Mouse (Mus musculus): ENCODE results near the gene Rnf113a1. TPM values are rescaled to one million over a fixed set of nuclear protein-coding genes. Genes with fewer than 3 reads are reported as not detected.
"Not testable (repeated sequence)": the region's sequence is repeated elsewhere in the genome, so short reads cannot be mapped to it uniquely, and the experiment has no call there.

The Rnf113a1 gene
- polyA plus RNA-seq (2011; ENCODE audit: insufficient read depth, insufficient read length, low read depth, missing spikeins): 5.3 and 9.1 TPM in 2 replicates

GRCm38 (mm10) chrX:37191105-37191743 is at the start of gene Rnf113a1, which contains the start of gene Ndufa1:
Rnf113a1 (plus strand) TSS chrX:37191245.
Ndufa1 (minus strand) TSS chrX:37191163.
- Histone ChIP-seq H3K4me3 (ENCODE audit: low read depth, low read length) (peak within 1 kb of the TSS; percentile 85), H3K36me3 (ENCODE audit: control insufficient read depth, insufficient read depth, low read length, poor library complexity, severe bottlenecking) (no peaks in the 10 kb centered on the region), H3K9me3 (replicated peaks; ENCODE audit: control insufficient read depth, insufficient read depth, low read length, poor library complexity, severe bottlenecking) (no peaks in the 10 kb centered on the region), H3K27me3 (ENCODE audit: control insufficient read depth, insufficient read depth, low read length, poor library complexity, severe bottlenecking) (no peaks in the 10 kb centered on the region), H3K9ac (ENCODE audit: low read depth, poor library complexity, severe bottlenecking) (peak within 1 kb of the TSS; percentile 70), H3K4me1 (ENCODE audit: control insufficient read depth, insufficient read depth, low read length) (no peaks in the 10 kb centered on the region), H3K27ac (ENCODE audit: insufficient read depth, low read length) (no peak within 1 kb of the TSS)
- no peak for TF ChIP-seq POLR2A (IDR thresholded peaks at IDR 0.05; ENCODE audit: insufficient read depth, low read length)

- Histone ChIP-seq H3K4me1 (ENCODE audit: control insufficient read depth, insufficient read depth, low read length) (no peaks in the 10 kb centered on the region), H3K27ac (ENCODE audit: insufficient read depth, low read length) (no peak overlapping the region), H3K4me3 (ENCODE audit: low read depth, low read length) (no peak overlapping the region), H3K9me3 (replicated peaks; ENCODE audit: control insufficient read depth, insufficient read depth, low read length, poor library complexity, severe bottlenecking) (no peaks in the 10 kb centered on the region), H3K36me3 (ENCODE audit: control insufficient read depth, insufficient read depth, low read length, poor library complexity, severe bottlenecking) (peaks cover 2% of the 10 kb centered on the region; the same call in 1 of the 2 replicates), H3K9ac (ENCODE audit: low read depth, poor library complexity, severe bottlenecking) (no peak overlapping the region), H3K27me3 (ENCODE audit: control insufficient read depth, insufficient read depth, low read length, poor library complexity, severe bottlenecking) (no peaks in the 10 kb centered on the region)
- no peak for TF ChIP-seq CTCF (IDR thresholded peaks at IDR 0.05; ENCODE audit: low read depth, low read length)
- no peak for TF ChIP-seq POLR2A (IDR thresholded peaks at IDR 0.05; ENCODE audit: insufficient read depth, low read length)
- TF ChIP-seq EP300 (IDR thresholded peaks at IDR 0.05; ENCODE audit: insufficient read depth, low read depth, low read length): no peak
Measured at GRCm38 (mm10) chrX:37141732-37142131, 49.3 kb upstream of the Rnf113a1 start.

- H3K4me1 ChIP-seq (ENCODE audit: control insufficient read depth, insufficient read depth, low read length); H3K4me3 ChIP-seq (ENCODE audit: low read depth, low read length); H3K27me3 ChIP-seq (ENCODE audit: control insufficient read depth, insufficient read depth, low read length, poor library complexity, severe bottlenecking); H3K27ac ChIP-seq (ENCODE audit: insufficient read depth, low read length); H3K9ac ChIP-seq (ENCODE audit: low read depth, poor library complexity, severe bottlenecking); H3K9me3 ChIP-seq (replicated peaks; ENCODE audit: control insufficient read depth, insufficient read depth, low read length, poor library complexity, severe bottlenecking); H3K36me3 ChIP-seq (ENCODE audit: control insufficient read depth, insufficient read depth, low read length, poor library complexity, severe bottlenecking): not testable (repeated sequence)
Measured at GRCm38 (mm10) chrX:37144498-37144897, 46.5 kb upstream of the Rnf113a1 start.

DNA sequence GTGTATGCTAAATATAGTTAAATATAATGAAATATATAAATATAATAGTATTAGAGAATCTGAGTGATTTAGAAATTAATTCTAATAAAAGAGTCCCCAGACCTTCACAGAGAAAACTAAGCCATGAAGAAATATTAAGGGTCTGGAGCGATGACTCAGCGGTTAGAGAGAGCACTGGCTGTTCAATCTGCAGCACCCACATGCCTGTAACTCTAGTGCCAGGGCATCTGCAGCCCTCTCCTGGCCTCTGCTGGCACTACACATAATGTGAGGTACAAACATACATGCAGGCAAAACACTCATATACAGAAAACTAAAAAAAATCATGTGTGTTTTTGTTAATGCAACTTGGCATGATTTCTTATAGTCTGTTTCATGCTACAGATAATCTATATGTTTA is 46.1 kb upstream of the Rnf113a1 start:
- Histone ChIP-seq H3K4me1 (ENCODE audit: control insufficient read depth, insufficient read depth, low read length) (no peaks in the 10 kb centered on the region), H3K4me3 (ENCODE audit: low read depth, low read length) (no peak overlapping the region), H3K27ac (ENCODE audit: insufficient read depth, low read length) (no peak overlapping the region), H3K9me3 (replicated peaks; ENCODE audit: control insufficient read depth, insufficient read depth, low read length, poor library complexity, severe bottlenecking) (no peaks in the 10 kb centered on the region), H3K27me3 (ENCODE audit: control insufficient read depth, insufficient read depth, low read length, poor library complexity, severe bottlenecking) (no peaks in the 10 kb centered on the region), H3K36me3 (ENCODE audit: control insufficient read depth, insufficient read depth, low read length, poor library complexity, severe bottlenecking) (no peaks in the 10 kb centered on the region; the same call in 1 of the 2 replicates), H3K9ac (ENCODE audit: low read depth, poor library complexity, severe bottlenecking) (no peak overlapping the region)
- TF ChIP-seq POLR2A (IDR thresholded peaks at IDR 0.05; ENCODE audit: insufficient read depth, low read length) (no peak), EP300 (IDR thresholded peaks at IDR 0.05; ENCODE audit: insufficient read depth, low read depth, low read length) (no peak), CTCF (IDR thresholded peaks at IDR 0.05; ENCODE audit: low read depth, low read length) (peak; percentile 3)

DNA sequence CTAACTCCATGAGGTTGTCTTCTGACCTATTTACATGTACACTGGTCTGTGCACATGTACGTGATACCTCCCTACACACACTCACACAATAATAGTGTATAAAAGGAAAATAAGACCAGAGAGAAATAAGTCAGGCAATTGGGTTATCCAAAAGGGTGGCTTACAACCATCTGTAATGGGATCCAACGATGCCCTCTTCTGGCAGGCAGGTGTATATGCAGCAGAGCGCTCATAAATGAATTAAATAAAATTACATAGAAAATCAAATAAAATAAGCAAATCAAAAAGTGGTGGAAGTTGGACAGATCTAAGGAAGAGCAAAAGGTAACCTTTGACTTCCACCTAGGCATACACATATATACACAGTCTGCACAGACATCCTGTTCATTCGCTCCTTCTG is 33.2 kb upstream of the Rnf113a1 start:
- no peak overlapping the region for H3K27ac ChIP-seq (ENCODE audit: insufficient read depth, low read length)
- no peak for TF ChIP-seq POLR2A (IDR thresholded peaks at IDR 0.05; ENCODE audit: insufficient read depth, low read length)
- no peak for TF ChIP-seq CTCF (IDR thresholded peaks at IDR 0.05; ENCODE audit: low read depth, low read length)
- TF ChIP-seq EP300 (IDR thresholded peaks at IDR 0.05; ENCODE audit: insufficient read depth, low read depth, low read length): no peak
- H3K4me1 ChIP-seq (ENCODE audit: control insufficient read depth, insufficient read depth, low read length): no peaks in the 10 kb centered on the region
- H3K9me3 ChIP-seq (replicated peaks; ENCODE audit: control insufficient read depth, insufficient read depth, low read length, poor library complexity, severe bottlenecking): no peaks in the 10 kb centered on the region
- no peak overlapping the region for H3K9ac ChIP-seq (ENCODE audit: low read depth, poor library complexity, severe bottlenecking)
- no peaks in the 10 kb centered on the region for H3K27me3 ChIP-seq (ENCODE audit: control insufficient read depth, insufficient read depth, low read length, poor library complexity, severe bottlenecking)
- no peaks in the 10 kb centered on the region for H3K36me3 ChIP-seq (ENCODE audit: control insufficient read depth, insufficient read depth, low read length, poor library complexity, severe bottlenecking)
- no peak overlapping the region for H3K4me3 ChIP-seq (ENCODE audit: low read depth, low read length)

DNA sequence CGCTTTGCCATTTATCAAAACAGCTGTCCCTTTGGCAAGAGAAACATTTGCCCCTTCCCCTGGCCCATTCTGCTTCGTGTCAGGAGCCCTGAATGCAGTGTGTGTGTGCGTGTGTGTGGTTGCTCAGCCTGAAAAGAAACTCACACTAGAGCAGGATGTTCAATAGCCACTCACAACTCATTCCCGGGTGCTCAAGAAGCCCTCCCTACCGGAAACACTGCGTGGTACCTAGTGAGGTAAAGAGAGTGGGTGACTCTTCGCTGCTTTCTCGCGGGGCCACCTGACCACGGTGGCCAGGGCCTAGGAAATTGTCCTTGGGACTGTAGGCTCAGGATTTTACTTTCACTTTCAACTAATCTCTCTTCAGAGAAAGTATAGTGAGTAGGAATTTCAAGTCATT is 29.9 kb upstream of the Rnf113a1 start:
- H3K9ac ChIP-seq (ENCODE audit: low read depth, poor library complexity, severe bottlenecking): no peak overlapping the region
- no peaks in the 10 kb centered on the region for H3K4me1 ChIP-seq (ENCODE audit: control insufficient read depth, insufficient read depth, low read length)
- H3K27me3 ChIP-seq (ENCODE audit: control insufficient read depth, insufficient read depth, low read length, poor library complexity, severe bottlenecking): no peaks in the 10 kb centered on the region
- H3K4me3 ChIP-seq (ENCODE audit: low read depth, low read length): no peak overlapping the region
- no peak for TF ChIP-seq POLR2A (IDR thresholded peaks at IDR 0.05; ENCODE audit: insufficient read depth, low read length)
- TF ChIP-seq CTCF (IDR thresholded peaks at IDR 0.05; ENCODE audit: low read depth, low read length): no peak
- no peak for TF ChIP-seq EP300 (IDR thresholded peaks at IDR 0.05; ENCODE audit: insufficient read depth, low read depth, low read length)
- H3K27ac ChIP-seq (ENCODE audit: insufficient read depth, low read length): no peak overlapping the region
- no peaks in the 10 kb centered on the region for H3K9me3 ChIP-seq (replicated peaks; ENCODE audit: control insufficient read depth, insufficient read depth, low read length, poor library complexity, severe bottlenecking)
- no peaks in the 10 kb centered on the region for H3K36me3 ChIP-seq (ENCODE audit: control insufficient read depth, insufficient read depth, low read length, poor library complexity, severe bottlenecking)

Data from ES-Bruce4 (cell line).